Mouse (Mus musculus) heart, embryonic 13.5 days (tissue): ENCODE data around the gene Hes7. TPM values are rescaled to one million over a fixed set of nuclear protein-coding genes. Genes with fewer than 3 reads are reported as not detected.

Experiments used
- ATAC-seq: fragments of 200-750 bp; cut with Nextera tagmentation; 2 replicates; pipeline ENCODE4 v1.8.0; 2017; ENCODE audit warnings: moderate TSS enrichment; ENCODE audit not compliant: insufficient number of reproducible peaks, low FRiP score, low TSS enrichment; ENCODE audit errors: extremely low read depth
- H3K27ac ChIP-seq: fragments of 300-500 bp; sonication (generic); replicated peaks from 2 replicates; pipeline ENCODE4 v1.5.1; 2015; ENCODE audit warnings: moderate library complexity, mild to moderate bottlenecking, inconsistent platforms
- H3K27me3 ChIP-seq: fragments of 300-500 bp; sonication (generic); replicated peaks from 2 replicates; pipeline ENCODE4 v1.6.1; 2015; ENCODE audit warnings: mild to moderate bottlenecking, inconsistent platforms
- H3K36me3 ChIP-seq: fragments of 300-500 bp; sonication (generic); 2 replicates; pipeline ENCODE4 v1.6.1; 2015; ENCODE audit warnings: mild to moderate bottlenecking, inconsistent platforms
- H3K4me1 ChIP-seq: fragments of 300-500 bp; sonication (generic); 2 replicates; pipeline ENCODE4 v1.6.1; 2015; ENCODE audit warnings: inconsistent platforms
- H3K4me2 ChIP-seq: fragments of 300-500 bp; sonication (generic); 2 replicates; pipeline ENCODE4 v1.6.1; 2015; ENCODE audit warnings: inconsistent platforms, mild to moderate bottlenecking, moderate library complexity
- H3K4me3 ChIP-seq: fragments of 300-500 bp; sonication (generic); 2 replicates; pipeline ENCODE4 v1.5.1; 2015; ENCODE audit warnings: moderate library complexity, mild to moderate bottlenecking, inconsistent platforms
- H3K9ac ChIP-seq: fragments of 300-500 bp; sonication (generic); 2 replicates; pipeline ENCODE4 v1.6.1; 2015; ENCODE audit warnings: inconsistent platforms, mild to moderate bottlenecking, moderate library complexity
- H3K9me3 ChIP-seq: fragments of 300-500 bp; sonication (generic); 2 replicates; pipeline ENCODE4 v1.6.1; 2016; ENCODE audit warnings: inconsistent platforms
- WGBS: fragments of 180-500 bp; shearing (Covaris S2); methylation state at CpG from one replicate; pipeline ENCODE4 v1.1.7; 2015; ENCODE audit warnings: mixed read lengths; 5-methylcytosine and 5-hydroxymethylcytosine counted together
- polyA plus RNA-seq: library from polyadenylated mRNA; unstranded; fragments of >200 nt; fragmentation: Nextera tagmentation; extraction: Ambion mirVana; gene quantifications from 2 replicates; pipeline ENCODE4 v1.2.1, GENCODE M21; 2015

The Hes7 gene
- polyA plus RNA-seq, 1 experiment from 2014 or later = 0.67 TPM

GRCm38 (mm10) chr11:69077316-69077715 is 42.9 kb upstream of the Hes7 start:
- Histone ChIP-seq H3K4me2 (no peak overlapping the region), H3K27me3 (no peaks in the 10 kb centered on the region), H3K36me3 (no peaks in the 10 kb centered on the region), H3K4me1 (peaks cover 17% of the 10 kb centered on the region), H3K9me3 (no peaks in the 10 kb centered on the region), H3K9ac (no peak overlapping the region), H3K27ac (no peak overlapping the region), H3K4me3 (no peak overlapping the region)
- no peak for ATAC-seq
- WGBS = 74% methylated on average over 9 of the region's 9 CpGs

DNA sequence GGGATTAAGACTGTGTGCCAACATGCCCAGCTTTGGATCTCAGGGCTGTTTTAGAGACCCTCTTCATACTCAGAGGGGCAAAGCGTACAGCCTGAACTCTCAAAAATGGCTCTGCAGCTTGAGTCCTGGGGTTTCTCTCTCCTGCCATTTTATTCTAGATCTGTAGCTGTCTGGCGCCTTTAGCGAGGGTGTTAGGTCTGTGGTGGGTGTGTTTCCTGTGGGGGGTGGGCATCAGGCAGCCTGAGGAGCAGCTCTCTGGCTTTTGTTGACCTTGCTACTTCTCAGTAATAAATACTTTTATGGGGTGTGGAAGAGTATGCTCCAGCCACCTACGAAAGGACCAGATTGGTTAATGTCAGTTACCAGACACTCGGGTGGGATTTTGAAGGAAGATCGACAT is 42.2 kb upstream of the Hes7 start:
- Histone ChIP-seq H3K27ac (no peak overlapping the region), H3K4me1 (peaks cover 13% of the 10 kb centered on the region), H3K9ac (no peak overlapping the region), H3K9me3 (no peaks in the 10 kb centered on the region), H3K4me3 (no peak overlapping the region), H3K4me2 (no peak overlapping the region), H3K36me3 (no peaks in the 10 kb centered on the region), H3K27me3 (no peaks in the 10 kb centered on the region)
- 77% methylated on average over 6 of the region's 6 CpGs for WGBS
- ATAC-seq = no peak

- Histone ChIP-seq H3K9ac (no peak overlapping the region), H3K27me3 (no peaks in the 10 kb centered on the region), H3K9me3 (no peaks in the 10 kb centered on the region), H3K27ac (no peak overlapping the region), H3K36me3 (no peaks in the 10 kb centered on the region), H3K4me3 (no peak overlapping the region), H3K4me1 (peaks cover 8% of the 10 kb centered on the region), H3K4me2 (no peak overlapping the region)
- 62% methylated on average over 5 of the region's 5 CpGs for WGBS
- no peak for ATAC-seq
Observed at GRCm38 (mm10) chr11:69078805-69079438, 41.3 kb upstream of the Hes7 start.

- no peaks in the 10 kb centered on the region for H3K4me1 ChIP-seq
- no peak for ATAC-seq
- H3K4me3 ChIP-seq = no peak overlapping the region
- no peaks in the 10 kb centered on the region for H3K36me3 ChIP-seq
- WGBS = 74% methylated on average over 15 of the region's 15 CpGs
- no peak overlapping the region for H3K9ac ChIP-seq
- no peaks in the 10 kb centered on the region for H3K27me3 ChIP-seq
- no peak overlapping the region for H3K27ac ChIP-seq
- H3K9me3 ChIP-seq = no peaks in the 10 kb centered on the region
- no peak overlapping the region for H3K4me2 ChIP-seq
Observed at GRCm38 (mm10) chr11:69080102-69080854, 39.9 kb upstream of the Hes7 start.

DNA sequence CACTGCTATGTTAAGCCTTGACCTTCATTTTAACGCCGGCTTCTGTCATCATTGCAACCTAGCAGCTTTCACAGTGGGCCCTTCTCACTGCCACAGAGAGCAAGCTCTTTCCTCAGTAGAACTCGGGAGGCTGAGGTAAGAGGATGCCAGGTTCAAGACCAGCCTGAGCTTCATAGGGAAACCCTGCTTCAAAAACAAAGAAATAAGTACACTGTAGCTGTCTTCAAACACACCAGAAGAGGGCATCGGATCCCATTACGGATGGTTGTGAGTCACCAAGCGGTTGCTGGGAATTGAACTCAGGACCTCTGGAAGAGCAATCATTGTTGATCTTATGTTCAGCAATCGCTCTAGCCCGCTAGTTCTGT is 39.4 kb upstream of the Hes7 start:
- H3K27me3 ChIP-seq = no peaks in the 10 kb centered on the region
- no peak overlapping the region for H3K9ac ChIP-seq
- no peak overlapping the region for H3K27ac ChIP-seq
- H3K4me3 ChIP-seq = no peak overlapping the region
- no peak for ATAC-seq
- H3K4me2 ChIP-seq = no peak overlapping the region
- no peaks in the 10 kb centered on the region for H3K9me3 ChIP-seq
- 0 out of 2 replicates have a peak, but pooled peaks cover under 1% of the 10 kb centered on the region for H3K4me1 ChIP-seq
- 85% methylated on average over 8 of the region's 8 CpGs for WGBS
- H3K36me3 ChIP-seq = no peaks in the 10 kb centered on the region

- H3K27ac ChIP-seq = no peak overlapping the region
- H3K36me3 ChIP-seq = no peaks in the 10 kb centered on the region
- ATAC-seq = no peak
- H3K27me3 ChIP-seq = no peaks in the 10 kb centered on the region
- H3K4me2 ChIP-seq = no peak overlapping the region
- H3K9ac ChIP-seq = no peak overlapping the region
- H3K9me3 ChIP-seq = no peaks in the 10 kb centered on the region
- 76% methylated on average over 7 of the region's 7 CpGs for WGBS
- no peak overlapping the region for H3K4me3 ChIP-seq
- peaks cover 8% of the 10 kb centered on the region for H3K4me1 ChIP-seq
Observed at GRCm38 (mm10) chr11:69081613-69082012, 38.6 kb upstream of the Hes7 start.

- 73% methylated on average over 6 of the region's 6 CpGs for WGBS
- Histone ChIP-seq H3K4me3 (no peak overlapping the region), H3K36me3 (peaks cover 13% of the 10 kb centered on the region), H3K9me3 (no peaks in the 10 kb centered on the region), H3K4me1 (peaks cover 39% of the 10 kb centered on the region), H3K9ac (no peak overlapping the region), H3K27me3 (no peaks in the 10 kb centered on the region), H3K27ac (no peak overlapping the region), H3K4me2 (no peak overlapping the region)
- no peak for ATAC-seq
Observed at GRCm38 (mm10) chr11:69085608-69086007, 34.6 kb upstream of the Hes7 start.

DNA sequence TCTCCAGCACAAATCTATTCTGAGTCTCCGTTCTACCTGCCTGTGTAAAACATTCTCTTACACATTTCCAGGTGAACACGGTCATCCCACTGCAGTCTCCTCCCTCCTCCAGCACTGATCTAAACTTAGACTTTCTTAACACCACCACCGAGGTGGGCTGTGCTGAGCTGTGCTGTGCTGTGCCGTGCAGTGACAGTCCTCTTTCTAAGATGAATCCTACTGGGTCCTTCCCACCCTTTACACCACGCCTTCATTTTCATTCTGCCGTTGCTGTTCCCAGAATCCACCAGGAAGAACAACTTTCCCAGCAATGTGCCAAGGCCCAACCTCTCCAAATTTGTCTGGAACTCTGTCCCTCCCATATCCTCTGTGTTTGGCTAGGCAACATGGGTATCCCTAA is 33.8 kb upstream of the Hes7 start:
- Histone ChIP-seq H3K4me1 (peaks cover 47% of the 10 kb centered on the region), H3K9me3 (no peaks in the 10 kb centered on the region)

DNA sequence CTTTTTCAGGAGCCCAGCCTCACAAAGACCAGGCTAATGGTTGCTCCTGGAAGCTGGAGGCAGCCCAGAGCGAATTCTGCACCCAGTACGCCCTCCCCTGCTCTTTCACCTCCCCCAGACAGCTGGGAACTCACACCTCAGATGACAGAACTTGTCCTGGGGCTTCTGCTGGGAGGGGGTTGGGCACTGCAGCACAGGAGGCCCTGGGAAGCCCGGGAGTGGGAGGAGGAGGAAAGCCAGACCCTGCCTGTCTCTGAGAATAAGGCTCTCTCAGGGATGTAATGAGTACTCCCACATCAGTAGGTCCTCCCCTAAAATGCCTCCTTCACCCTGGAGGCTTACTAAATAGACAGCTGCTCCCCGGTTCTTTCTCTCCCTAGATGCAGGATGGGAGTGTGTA is 33.1 kb upstream of the Hes7 start:
- 20% methylated on average over 4 of the region's 4 CpGs for WGBS
- peaks cover 27% of the 10 kb centered on the region for H3K36me3 ChIP-seq
- H3K27me3 ChIP-seq = no peaks in the 10 kb centered on the region
- no peak overlapping the region for H3K4me3 ChIP-seq
- H3K4me1 ChIP-seq = peaks cover 54% of the 10 kb centered on the region
- H3K9me3 ChIP-seq = no peaks in the 10 kb centered on the region
- H3K27ac ChIP-seq = peak overlapping the region; percentile 98
- H3K9ac ChIP-seq = peak overlapping the region; percentile 59
- no peak for ATAC-seq
- no peak overlapping the region; the same call in 1 of the 2 replicates for H3K4me2 ChIP-seq

More for the DNA sequence above, 33.8 kb upstream of the Hes7 start:
- Histone ChIP-seq H3K36me3 (peaks cover 20% of the 10 kb centered on the region), H3K27me3 (no peaks in the 10 kb centered on the region), H3K4me3 (no peak overlapping the region), H3K27ac (peak overlapping the region; percentile 98), H3K4me2 (no peak overlapping the region), H3K9ac (peak overlapping the region; percentile 59)
- no peak for ATAC-seq
- WGBS = 46% methylated on average over 6 of the region's 6 CpGs

GRCm38 (mm10) chr11:69087597-69087996 is 32.6 kb upstream of the Hes7 start:
- Histone ChIP-seq H3K27ac (peak overlapping the region; percentile 98), H3K4me3 (peak overlapping the region; percentile 100; the same call in 1 of the 2 replicates), H3K4me2 (peak overlapping the region; percentile 96), H3K4me1 (peaks cover 59% of the 10 kb centered on the region), H3K9me3 (no peaks in the 10 kb centered on the region), H3K27me3 (no peaks in the 10 kb centered on the region), H3K36me3 (peaks cover 30% of the 10 kb centered on the region), H3K9ac (peak overlapping the region; percentile 100; the same call in 1 of the 2 replicates)
- 54% methylated on average over 2 of the region's 2 CpGs for WGBS
- ATAC-seq = no peak

- Histone ChIP-seq H3K9me3 (no peaks in the 10 kb centered on the region), H3K4me3 (peak within 1 kb of the TSS; percentile 100), H3K4me2 (peak within 1 kb of the TSS; percentile 96), H3K27ac (peak within 1 kb of the TSS; percentile 98), H3K4me1 (peaks cover 62% of the 10 kb centered on the region), H3K27me3 (no peaks in the 10 kb centered on the region), H3K36me3 (peaks cover 34% of the 10 kb centered on the region), H3K9ac (peak within 1 kb of the TSS; percentile 100)
- under 1% methylated on average over 61 of the region's 67 CpGs for WGBS
- ATAC-seq = peak; percentile 76
Observed at GRCm38 (mm10) chr11:69088103-69088855, 31.9 kb upstream of the Hes7 start, which contains the start of gene Vamp2. TSS of gene Vamp2 (plus strand) at chr11:69088490.
